Mouse (Mus musculus) lung, adult 2 months (tissue): Measurements from ENCODE around the gene Nadk. TPM values are rescaled to one million over a fixed set of nuclear protein-coding genes. Genes with fewer than 3 reads are reported as not detected.

Source experiments
- DNase-seq: peaks from one replicate; pipeline ENCODE4 v3.0.0; 2022
- H3K4me1 ChIP-seq: fragments of 200-500 bp; 2 replicates; pipeline ENCODE4 v1.6.1; 2011; ENCODE audit warnings: low read length; ENCODE audit not compliant: control insufficient read depth, insufficient read depth
- H3K4me3 ChIP-seq: fragments of 200-500 bp; replicated peaks from 2 replicates; pipeline ENCODE3; 2011; ENCODE audit warnings: low read depth, mild to moderate bottlenecking, control low read depth, low read length; ENCODE audit errors: extremely low read depth
- CTCF ChIP-seq: fragments of 200-500 bp; IDR thresholded peaks from 2 replicates; pipeline ENCODE4 v1.5.1; 2011; ENCODE audit warnings: mild to moderate bottlenecking, low read length, control low read depth; ENCODE audit not compliant: insufficient read depth
- POLR2A ChIP-seq: fragments of 200-500 bp; IDR thresholded peaks from 2 replicates; pipeline ENCODE4 v1.6.1; 2011; ENCODE audit warnings: low read depth, mild to moderate bottlenecking, control low read depth, low read length, borderline replicate concordance; ENCODE audit errors: extremely low read depth
- WGBS: fragments of 180-500 bp; shearing (Covaris S2); methylation state at CpG from one replicate; pipeline ENCODE4 v1.1.7; 2018; 5-methylcytosine and 5-hydroxymethylcytosine counted together
- polyA plus RNA-seq: library from polyadenylated mRNA; depleted of rRNA; stranded (reverse); fragments of >200 nt; gene quantifications from 2 replicates; pipeline ENCODE4 v1.2.3, GENCODE M21; 2012; rRNA removed

Nadk gene
- polyA plus RNA-seq, 1 experiment: 119 TPM

- WGBS: 91% methylated on average over 5 of the region's 5 CpGs
- Histone ChIP-seq H3K4me1 (no peaks in the 10 kb centered on the region), H3K4me3 (no peak overlapping the region)
- no peak for TF ChIP-seq CTCF
- TF ChIP-seq POLR2A: no peak
- no peak for DNase-seq
Observed at GRCm38 (mm10) chr4:155618321-155618720, 56.1 kb downstream of the Nadk start.

GRCm38 (mm10) chr4:155624338-155625291 lies 62.4 kb downstream of the Nadk start, which contains the start of gene Cdk11b:
Gene Cdk11b, plus strand, starts transcription at chr4:155624854.
- under 1% methylated on average over 84 of the region's 84 CpGs for WGBS
- H3K4me3 ChIP-seq: peak within 1 kb of the TSS; percentile 96
- TF ChIP-seq CTCF (no peak), POLR2A (peak; percentile 93; the same call in 1 of the 2 replicates)
- DNase-seq: peak; percentile 95
- H3K4me1 ChIP-seq: peaks cover 5% of the 10 kb centered on the region

GRCm38 (mm10) chr4:155630267-155630666 lies 68.1 kb downstream of the Nadk start:
- TF ChIP-seq CTCF: no peak
- no peak for TF ChIP-seq POLR2A
- 57% methylated on average over 6 of the region's 6 CpGs for WGBS
- DNase-seq: no peak
- peaks cover 3% of the 10 kb centered on the region for H3K4me1 ChIP-seq
- H3K4me3 ChIP-seq: no peak overlapping the region

- no peak overlapping the region for H3K4me3 ChIP-seq
- no peak for DNase-seq
- no peaks in the 10 kb centered on the region for H3K4me1 ChIP-seq
- TF ChIP-seq POLR2A (no peak), CTCF (no peak)
Observed at GRCm38 (mm10) chr4:155635766-155636499, 73.8 kb downstream of the Nadk start.

Other genes with a start within 250 kb of the Nadk start
- gene Prkcz, start 201.0 kb upstream of the Nadk start, polyA plus RNA-seq: 33.1 and 38.1 TPM in 2 replicates
- gene Gabrd, start 164.3 kb upstream of the Nadk start, polyA plus RNA-seq: 0.52 and 1.4 TPM in 2 replicates
- gene Cfap74, start 153.2 kb upstream of the Nadk start, polyA plus RNA-seq: 7.4 and 10.1 TPM in 2 replicates
- 3.5 and 5.2 TPM in 2 replicates for gene Tmem52, start 93.3 kb upstream of the Nadk start, polyA plus RNA-seq
- gene Gnb1, start 71.0 kb upstream of the Nadk start, polyA plus RNA-seq: 683 and 872 TPM in 2 replicates
- 5.2 and 6.6 TPM in 2 replicates for gene Slc35e2, start 39.0 kb downstream of the Nadk start, polyA plus RNA-seq
- 21.3 and 29.1 TPM in 2 replicates for gene Cdk11b, start 62.5 kb downstream of the Nadk start, polyA plus RNA-seq
- not detected in 2 replicates for gene Gm10563, start 83.0 kb downstream of the Nadk start, polyA plus RNA-seq
- 30.8 and 42.7 TPM in 2 replicates for gene Mmp23, start 91.0 kb downstream of the Nadk start, polyA plus RNA-seq
- 90.1 and 92.0 TPM in 2 replicates for gene Mib2, start 106.8 kb downstream of the Nadk start, polyA plus RNA-seq
- gene Fndc10, start 132.0 kb downstream of the Nadk start, polyA plus RNA-seq: 10.6 and 11.8 TPM in 2 replicates
- gene Ssu72, start 142.4 kb downstream of the Nadk start, polyA plus RNA-seq: 103 and 128 TPM in 2 replicates
- gene Tmem240, start 172.4 kb downstream of the Nadk start, polyA plus RNA-seq: 1.6 and 1.8 TPM in 2 replicates
- 44.5 and 48.4 TPM in 2 replicates for gene Atad3a, start 198.7 kb downstream of the Nadk start, polyA plus RNA-seq
- 9.2 and 11.8 TPM in 2 replicates for gene Vwa1, start 212.3 kb downstream of the Nadk start, polyA plus RNA-seq
- 0.38 and 0.52 TPM in 2 replicates for gene Tmem88b, start 223.5 kb downstream of the Nadk start, polyA plus RNA-seq
- 15.7 and 17.3 TPM in 2 replicates for gene Ankrd65, start 228.1 kb downstream of the Nadk start, polyA plus RNA-seq
- 36.9 and 40.0 TPM in 2 replicates for gene Mrpl20, start 240.5 kb downstream of the Nadk start, polyA plus RNA-seq